Mouse (Mus musculus): Measurements from ENCODE around the gene H2bfm. TPM values are rescaled to one million over a fixed set of nuclear protein-coding genes. Genes with fewer than 3 reads are reported as not detected.
"Not testable (repeated sequence)": the region's sequence is repeated elsewhere in the genome, so short reads cannot be mapped to it uniquely, and the experiment has no call there.

H2bfm gene
- polyA plus RNA-seq (2017; shearing (Covaris generic)): not detected

- no peak for ATAC-seq
These were observed at the start of gene H2bfm for GRCm38 (mm10) chrX:136927031-136927430. TSS of gene H2bfm (plus strand) at chrX:136927325.

DNA sequence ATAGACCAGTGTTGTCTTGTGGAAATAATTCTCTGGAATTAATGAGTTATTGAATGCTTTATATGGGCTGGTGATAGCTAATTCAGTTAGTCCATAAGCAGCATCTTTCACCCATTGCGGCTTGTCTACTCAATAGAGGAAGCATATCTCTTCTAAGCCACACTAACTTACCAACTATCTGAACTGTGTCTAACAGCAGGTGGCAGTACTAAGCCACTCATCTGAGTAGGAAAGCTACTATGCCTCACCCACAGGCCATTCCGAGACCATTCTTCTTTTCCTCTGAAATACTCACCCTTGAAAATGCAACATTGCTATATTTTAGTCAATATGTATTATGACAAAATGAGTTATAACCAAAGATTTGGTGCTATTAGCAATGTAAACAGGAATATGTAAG is 31.4 kb upstream of the H2bfm start:
- no peak for ATAC-seq

DNA sequence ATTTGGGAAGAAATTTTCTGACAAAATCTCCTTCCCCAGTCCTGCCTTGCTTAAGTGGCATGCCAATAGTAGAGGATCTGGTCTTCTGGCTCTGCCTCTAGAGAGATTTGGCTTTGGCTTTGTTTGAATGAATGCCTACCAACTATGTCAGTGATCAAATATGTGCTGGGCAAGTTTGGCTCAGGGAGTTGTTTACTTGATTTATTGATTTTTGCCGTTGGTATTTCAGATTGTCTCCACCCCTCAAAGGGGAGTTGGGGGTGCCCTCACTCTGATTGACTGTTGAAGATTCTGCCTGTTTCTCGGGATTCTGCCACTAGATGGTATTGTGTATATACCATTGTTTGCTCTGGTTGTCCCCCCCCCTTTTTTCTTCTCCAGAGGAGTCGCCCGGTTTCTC is 22.8 kb upstream of the H2bfm start:
- no peak for ATAC-seq

DNA sequence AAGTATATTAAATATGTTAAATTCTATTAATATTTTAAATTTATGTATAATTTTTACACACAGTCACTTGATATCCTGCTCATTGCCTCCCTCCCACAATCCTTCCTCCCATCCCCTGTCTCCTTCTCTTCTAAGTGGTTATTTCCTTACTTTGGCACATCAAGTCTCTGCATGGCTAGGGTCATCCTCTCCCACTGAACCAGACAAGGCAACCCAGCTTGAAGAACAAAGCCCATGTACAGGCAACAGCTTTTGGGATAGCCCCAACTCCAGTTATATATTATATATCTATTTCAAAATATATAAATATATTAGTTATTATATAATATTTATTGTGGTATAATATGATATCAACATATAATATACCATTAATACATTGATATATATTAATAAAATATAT is 1.3 kb upstream of the H2bfm start:
- peak; percentile 42 for ATAC-seq

DNA sequence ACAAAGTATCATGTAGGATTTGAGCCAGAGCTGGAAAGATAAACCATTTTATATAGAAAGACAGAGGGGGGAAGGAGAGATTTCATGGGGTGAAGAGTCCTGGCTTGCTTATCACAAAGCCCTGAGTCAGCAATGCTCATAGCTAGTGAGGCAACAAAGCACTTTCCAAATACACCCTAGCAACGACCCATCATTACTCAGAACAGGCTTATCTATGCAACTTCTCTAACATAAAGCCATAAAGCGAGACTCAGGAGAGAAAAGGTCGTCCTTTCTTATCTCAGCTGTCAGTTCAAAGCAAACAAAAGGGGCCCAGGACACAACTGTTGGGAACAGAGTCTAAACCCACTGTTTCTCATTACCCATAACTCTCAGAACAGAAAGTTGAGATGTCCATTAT is 10.9 kb downstream of the H2bfm start:
- ATAC-seq: no peak

GRCm38 (mm10) chrX:136957583-136958279 is 30.6 kb downstream of the H2bfm start:
- peak; percentile 86 for ATAC-seq

- ATAC-seq: not testable (repeated sequence)
These were observed 31.2 kb downstream of the H2bfm start for GRCm38 (mm10) chrX:136958300-136958699.

DNA sequence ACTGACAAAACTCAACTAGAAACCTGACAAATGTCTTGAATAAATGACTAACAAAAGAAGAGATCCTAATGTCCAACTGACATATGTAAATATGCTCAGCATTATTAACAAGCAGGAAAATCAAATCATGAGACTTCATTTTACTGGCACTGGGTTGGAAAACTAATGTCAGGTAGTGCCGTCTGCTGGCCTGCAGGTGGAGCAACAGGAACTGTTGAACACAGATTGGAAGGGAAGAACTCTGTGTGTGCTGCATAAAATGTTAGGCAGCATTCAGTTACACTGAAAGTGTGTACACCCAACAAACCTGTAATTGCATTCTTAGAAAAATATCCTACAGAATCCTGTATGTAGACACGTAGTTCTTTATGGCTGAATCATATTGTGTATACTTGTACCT is 32.6 kb downstream of the H2bfm start:
- ATAC-seq: peak; percentile 62

GRCm38 (mm10) chrX:136975397-136975796 is 48.3 kb downstream of the H2bfm start, which contains the start of gene Tmsb15b2:
TSS of gene Tmsb15b2 (minus strand) at chrX:136975497.
- not testable (repeated sequence) for ATAC-seq

GRCm38 (mm10) chrX:136976424-136977084 is 49.4 kb downstream of the H2bfm start, which contains the start of the genes Tmsb15l and Tmsb15b1:
TSS of gene Tmsb15l (minus strand) at chrX:136976869.
TSS of gene Tmsb15b1 (minus strand) at chrX:136976874.
- ATAC-seq: peak; percentile 96

Other genes starting within 250 kb of the H2bfm start
- gene Tceal1, start 219.3 kb upstream of the H2bfm start, polyA plus RNA-seq (2017; shearing (Covaris generic)): not detected
- 10 to 100 TPM; 77.2 to 78.0 TPM for gene Morf4l2, start 183.6 kb upstream of the H2bfm start, polyA plus RNA-seq (2017; shearing (Covaris generic))
- gene Glra4, start 147.2 kb upstream of the H2bfm start, polyA plus RNA-seq (2017; shearing (Covaris generic)): not detected
- 1 to 10 TPM; 2.1 to 3.2 TPM for gene Plp1, start 104.7 kb upstream of the H2bfm start, polyA plus RNA-seq (2017; shearing (Covaris generic))
- gene Rab9b, start 58.6 kb upstream of the H2bfm start, polyA plus RNA-seq (2017; shearing (Covaris generic)): not detected
- gene Tmsb15b2, start 48.2 kb downstream of the H2bfm start, polyA plus RNA-seq (2017; shearing (Covaris generic)): 10 to 100 TPM; 12.5 to 78.4 TPM
- 10 to 100 TPM in 1 of 2 experiments, 1 to 10 TPM in 1; 3.0 to 17.7 TPM for gene Tmsb15l, start 49.5 kb downstream of the H2bfm start, polyA plus RNA-seq (2017; shearing (Covaris generic))
- gene Tmsb15b1, start 49.5 kb downstream of the H2bfm start, polyA plus RNA-seq (2017; shearing (Covaris generic)): 10 to 100 TPM; 24.2 to 27.3 TPM
- 10 to 100 TPM; 45.7 to 49.4 TPM for gene Zcchc18, start 65.8 kb downstream of the H2bfm start, polyA plus RNA-seq (2017; shearing (Covaris generic))
- 1 to 10 TPM; 5.9 to 9.5 TPM for gene Slc25a53, start 111.0 kb downstream of the H2bfm start, polyA plus RNA-seq (2017; shearing (Covaris generic))
- 1 to 10 TPM; 3.3 to 6.2 TPM for gene Fam199x, start 122.3 kb downstream of the H2bfm start, polyA plus RNA-seq (2017; shearing (Covaris generic))
- gene Esx1, start 194.8 kb downstream of the H2bfm start, polyA plus RNA-seq (2017; shearing (Covaris generic)): not detected